Mouse (Mus musculus) myocyte (in vitro differentiated cells): ENCODE results near the gene Lin37. TPM values are rescaled to one million over a fixed set of nuclear protein-coding genes. Genes with fewer than 3 reads are reported as not detected.

Source experiments
- H3K27me3 ChIP-seq: one replicate; pipeline ENCODE4 v1.6.1; 2011; ENCODE audit not compliant: control insufficient read depth, insufficient read depth, insufficient read length
- H3K36me3 ChIP-seq: one replicate; pipeline ENCODE4 v1.6.1; 2011; ENCODE audit not compliant: control insufficient read depth, insufficient read depth
- H3K4me2 ChIP-seq: one replicate; pipeline ENCODE4 v1.6.1; 2011; ENCODE audit warnings: low read depth, control low read depth
- H3K4me3 ChIP-seq: one replicate; pipeline ENCODE4 v1.5.1; 2011; ENCODE audit warnings: mild to moderate bottlenecking, control low read depth, moderate library complexity
- H3K79me2 ChIP-seq: one replicate; pipeline ENCODE4 v1.6.1; 2011; ENCODE audit not compliant: control insufficient read depth, insufficient read depth
- H3ac ChIP-seq: one replicate; pipeline ENCODE4 v1.6.1; 2011; ENCODE audit not compliant: control insufficient read depth, insufficient read length
- CEBPB ChIP-seq: IDR thresholded peaks from 2 replicates; pipeline ENCODE4 v1.6.1; 2011; ENCODE audit warnings: mild to moderate bottlenecking, moderate library complexity; ENCODE audit not compliant: poor library complexity, insufficient read depth, severe bottlenecking
- E2F4 ChIP-seq: IDR thresholded peaks from one replicate; pipeline ENCODE4 v1.6.1; 2011; ENCODE audit warnings: mild to moderate bottlenecking, control low read depth, moderate library complexity; ENCODE audit not compliant: insufficient read depth
- MAX ChIP-seq: IDR thresholded peaks from one replicate; pipeline ENCODE4 v1.6.1; 2011; ENCODE audit warnings: low read depth, mild to moderate bottlenecking, control low read depth
- MYOD1 ChIP-seq, 3 experiments: IDR thresholded peaks; one replicate each; pipeline ENCODE4 v1.6.1; 2011; ENCODE audit warnings: control low read depth in 2 of 3, low read depth in 2 of 3, mild to moderate bottlenecking in 2 of 3, moderate library complexity in 1 of 3; ENCODE audit not compliant: insufficient read length in 2 of 3, control insufficient read depth in 1 of 3
- MYOG ChIP-seq, 3 experiments: IDR thresholded peaks; one replicate each; pipeline ENCODE4 v1.6.1; 2011; ENCODE audit warnings: control low read depth in 2 of 3, low read depth in 2 of 3, mild to moderate bottlenecking in 2 of 3; ENCODE audit not compliant: insufficient read length in 2 of 3, control insufficient read depth in 1 of 3, insufficient read depth in 1 of 3
- POLR2A ChIP-seq: IDR thresholded peaks from one replicate; pipeline ENCODE4 v1.6.1; 2011; ENCODE audit warnings: low read depth, mild to moderate bottlenecking, control low read depth, moderate library complexity; ENCODE audit not compliant: insufficient read length
- POLR2AphosphoS2 ChIP-seq: IDR thresholded peaks from one replicate; pipeline ENCODE4 v1.6.1; 2011; ENCODE audit warnings: low read depth, control low read depth; ENCODE audit not compliant: insufficient read length
- REST ChIP-seq: IDR thresholded peaks from one replicate; pipeline ENCODE4 v1.6.1; 2011; ENCODE audit warnings: mild to moderate bottlenecking, control low read depth, moderate library complexity; ENCODE audit not compliant: insufficient read depth, insufficient read length
- SRF ChIP-seq: IDR thresholded peaks from one replicate; pipeline ENCODE4 v1.6.1; 2011; ENCODE audit warnings: low read depth; ENCODE audit not compliant: control insufficient read depth, insufficient read length
- TCF12 ChIP-seq: IDR thresholded peaks from one replicate; pipeline ENCODE4 v1.6.1; 2011; ENCODE audit warnings: mild to moderate bottlenecking, control low read depth; ENCODE audit not compliant: poor library complexity, insufficient read depth, severe bottlenecking
- TCF3 ChIP-seq: IDR thresholded peaks from one replicate; pipeline ENCODE4 v1.6.1; 2011; ENCODE audit warnings: low read depth, control low read depth; ENCODE audit not compliant: insufficient read length
- USF1 ChIP-seq: IDR thresholded peaks from one replicate; pipeline ENCODE4 v1.6.1; 2011; ENCODE audit warnings: low read depth, mild to moderate bottlenecking, control low read depth, moderate library complexity
- polyA plus RNA-seq: library from polyadenylated mRNA; unstranded; fragments of >200 nt; fragmentation: generic; extraction: Trizol; gene quantifications from one replicate; pipeline ENCODE4 v1.2.1, GENCODE M21; 2012; ENCODE audit warnings: missing spikeins

Lin37 gene
- polyA plus RNA-seq, 1 experiment, result 55.3 TPM

DNA sequence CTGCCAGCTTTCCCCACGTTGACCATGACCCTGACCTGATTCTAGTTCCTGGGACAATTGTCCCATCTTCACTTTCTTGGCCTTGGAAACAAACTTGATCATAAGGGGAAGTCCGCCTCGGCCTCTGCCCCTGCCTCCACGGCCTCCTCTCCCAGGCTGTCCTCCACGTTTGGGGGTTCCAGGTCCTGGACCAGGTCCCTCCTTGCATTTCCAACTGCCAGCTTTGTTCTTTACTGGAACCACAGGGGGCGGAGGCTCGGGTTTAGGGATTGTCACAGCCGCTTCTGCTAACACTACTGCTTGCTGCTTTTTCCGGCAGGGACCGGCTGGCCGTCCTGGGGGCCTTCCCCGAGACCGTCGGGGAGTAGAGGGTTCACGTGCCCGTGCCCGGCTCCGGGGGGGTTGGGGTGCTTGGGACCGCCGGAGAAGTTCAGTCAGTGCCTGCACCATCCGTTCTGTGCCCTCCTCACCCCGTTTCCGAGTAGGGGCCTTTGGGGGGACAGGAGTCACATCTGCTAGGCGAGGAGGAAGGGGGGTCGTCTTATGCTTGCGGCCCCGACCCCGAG, 26.9 kb upstream of the Lin37 start:
- peak overlapping the region; percentile 87 for H3K4me2 ChIP-seq
- peaks cover 9% of the 10 kb centered on the region for H3K36me3 ChIP-seq

DNA sequence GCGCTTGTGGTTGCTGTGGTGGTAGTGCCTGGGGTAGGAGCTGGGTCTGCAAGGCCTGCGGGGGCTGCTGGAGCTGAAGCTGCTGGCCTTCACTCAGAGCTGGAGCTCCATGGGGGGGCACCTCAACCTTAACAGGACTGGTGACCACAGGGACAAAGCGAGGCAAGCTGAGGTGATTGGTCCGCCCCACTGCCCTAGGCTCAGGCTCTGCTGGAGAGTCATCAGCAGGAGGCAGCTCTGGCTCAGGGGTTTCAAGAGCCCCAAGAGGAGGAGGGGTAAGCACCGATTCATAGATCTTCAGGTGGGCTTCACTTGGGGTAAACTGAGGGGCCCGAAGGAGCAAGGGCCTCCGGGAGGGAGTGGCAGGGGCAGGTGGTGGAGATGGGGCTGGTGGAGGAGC, 25.5 kb upstream of the Lin37 start:
- Histone ChIP-seq H3K4me2 (no peak overlapping the region), H3K79me2 (peaks cover 26% of the 10 kb centered on the region), H3ac (no peak overlapping the region), H3K4me3 (no peak overlapping the region), H3K36me3 (peaks cover 15% of the 10 kb centered on the region), H3K27me3 (no peaks in the 10 kb centered on the region)
- TF ChIP-seq POLR2A (no peak), POLR2AphosphoS2 (peak; percentile 11)

More for the DNA sequence above, 26.9 kb upstream of the Lin37 start:
- no peak overlapping the region for H3ac ChIP-seq
- peak overlapping the region; percentile 91 for H3K4me3 ChIP-seq
- H3K79me2 ChIP-seq, result peaks cover 26% of the 10 kb centered on the region
- TF ChIP-seq TCF12 (no peak), USF1 (no peak), E2F4 (no peak), MYOG (IDR thresholded peaks at IDR 0.05; ENCODE audit: control insufficient read depth in 1 of 3, insufficient read depth in 1 of 3, insufficient read length in 2 of 3, low read depth in 2 of 3) (no peak), TCF3 (no peak), POLR2AphosphoS2 (no peak)
- no peaks in the 10 kb centered on the region for H3K27me3 ChIP-seq

GRCm38 (mm10) chr7:30584339-30584738, 24.7 kb upstream of the Lin37 start:
- no peak overlapping the region for H3ac ChIP-seq
- peaks cover 20% of the 10 kb centered on the region for H3K36me3 ChIP-seq
- no peak overlapping the region for H3K4me2 ChIP-seq
- no peak overlapping the region for H3K4me3 ChIP-seq
- no peaks in the 10 kb centered on the region for H3K27me3 ChIP-seq
- peaks cover 26% of the 10 kb centered on the region for H3K79me2 ChIP-seq
- no peak for TF ChIP-seq TCF3
- TF ChIP-seq CEBPB, result no peak
- TF ChIP-seq REST, result no peak
- no peak for TF ChIP-seq E2F4
- TF ChIP-seq USF1, result no peak

- H3K4me3 ChIP-seq, result no peak overlapping the region
- H3K27me3 ChIP-seq, result no peaks in the 10 kb centered on the region
- TF ChIP-seq CEBPB (no peak), TCF3 (no peak), REST (no peak), USF1 (no peak), POLR2AphosphoS2 (no peak), MYOG (IDR thresholded peaks at IDR 0.05; ENCODE audit: control insufficient read depth in 1 of 3, insufficient read depth in 1 of 3, insufficient read length in 2 of 3, low read depth in 2 of 3) (no peak), MYOD1 (IDR thresholded peaks at IDR 0.05; ENCODE audit: control insufficient read depth in 1 of 3, insufficient read length in 2 of 3, low read depth in 2 of 3) (no peak), E2F4 (no peak), SRF (no peak), TCF12 (no peak), MAX (no peak), POLR2A (no peak)
- peaks cover 41% of the 10 kb centered on the region for H3K36me3 ChIP-seq
- no peak overlapping the region for H3ac ChIP-seq
- no peak overlapping the region for H3K4me2 ChIP-seq
- H3K79me2 ChIP-seq, result peaks cover 9% of the 10 kb centered on the region
Measured at GRCm38 (mm10) chr7:30581547-30581946, 21.9 kb upstream of the Lin37 start.

DNA sequence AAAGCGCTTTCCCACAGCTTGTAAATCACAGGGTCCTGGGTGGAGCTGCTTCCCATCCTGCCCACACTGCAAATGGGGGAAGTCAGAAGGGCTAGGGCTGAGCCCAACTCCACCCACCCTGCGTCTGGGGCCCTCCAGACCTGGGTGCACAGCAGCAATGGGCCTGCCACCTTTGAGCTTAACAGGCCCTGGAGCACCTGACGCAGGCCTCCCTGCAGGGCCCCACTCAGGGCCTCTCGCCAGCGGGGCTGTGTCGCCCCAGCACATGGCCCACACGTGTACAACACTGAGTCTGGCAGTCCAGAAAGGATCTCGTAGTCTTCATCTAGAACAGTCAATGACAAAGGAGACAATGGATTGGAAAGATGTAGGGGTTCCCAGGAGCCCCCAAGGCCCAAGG, 20.3 kb upstream of the Lin37 start:
- no peak overlapping the region for H3K4me2 ChIP-seq
- no peak overlapping the region for H3K4me3 ChIP-seq
- no peaks in the 10 kb centered on the region for H3K27me3 ChIP-seq
- no peaks in the 10 kb centered on the region for H3K79me2 ChIP-seq
- TF ChIP-seq TCF3 (no peak), TCF12 (no peak), POLR2AphosphoS2 (no peak), USF1 (no peak), MAX (no peak), CEBPB (no peak), E2F4 (no peak), SRF (no peak), REST (no peak), MYOG (IDR thresholded peaks at IDR 0.05; ENCODE audit: control insufficient read depth in 1 of 3, insufficient read depth in 1 of 3, insufficient read length in 2 of 3, low read depth in 2 of 3) (no peak), POLR2A (no peak), MYOD1 (IDR thresholded peaks at IDR 0.05; ENCODE audit: control insufficient read depth in 1 of 3, insufficient read length in 2 of 3, low read depth in 2 of 3) (no peak)
- H3K36me3 ChIP-seq, result peaks cover 45% of the 10 kb centered on the region
- no peak overlapping the region for H3ac ChIP-seq
